Mouse (Mus musculus): ENCODE measurements around the gene Gm42417.

The Gm42417 gene

DNA sequence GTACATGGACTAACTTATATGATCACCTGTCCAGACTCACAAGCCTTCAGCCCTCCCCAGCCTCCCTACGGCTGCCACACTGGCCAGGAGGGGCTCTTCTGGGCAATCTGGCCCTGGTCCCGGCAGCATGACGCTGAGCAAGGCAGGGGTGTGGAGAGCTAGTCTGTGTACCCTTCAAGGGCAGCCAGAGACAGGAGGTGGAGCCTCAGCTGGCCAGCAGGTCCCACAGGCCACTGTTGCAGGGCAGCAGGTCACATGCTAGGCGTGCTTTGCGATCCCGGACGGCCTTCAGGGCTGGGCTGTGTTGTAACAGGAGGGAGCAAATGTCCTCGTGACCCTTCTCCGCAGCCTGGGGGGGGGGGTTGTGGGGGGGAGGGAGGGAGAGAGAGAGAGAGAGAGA, at the start of gene Gm42417:
Gene Gm42417, minus strand, starts transcription at position 244 of the 400 bp plus-strand sequence.
- DNase-seq: no peak

DNA sequence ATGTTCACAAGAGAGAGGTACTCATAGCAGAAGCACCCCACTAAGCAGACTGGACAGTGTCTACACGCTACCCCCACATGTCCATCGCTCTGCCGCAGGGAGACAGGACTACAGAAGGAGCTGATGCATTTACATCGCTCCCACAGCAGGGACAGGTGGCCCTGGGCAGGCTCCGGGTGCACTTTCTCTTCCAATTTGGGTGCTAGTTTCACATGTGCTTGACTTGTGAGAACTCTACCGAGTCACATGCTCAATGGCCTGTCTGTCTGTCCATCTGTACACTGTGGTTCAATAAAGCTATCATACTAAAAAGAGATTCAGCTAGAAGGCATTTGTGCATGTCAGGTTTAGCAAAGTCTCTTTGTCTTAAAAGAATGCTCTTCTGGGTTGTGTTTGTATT, 48.6 kb upstream of the Gm42417 start:
- DNase-seq: no peak

DNA sequence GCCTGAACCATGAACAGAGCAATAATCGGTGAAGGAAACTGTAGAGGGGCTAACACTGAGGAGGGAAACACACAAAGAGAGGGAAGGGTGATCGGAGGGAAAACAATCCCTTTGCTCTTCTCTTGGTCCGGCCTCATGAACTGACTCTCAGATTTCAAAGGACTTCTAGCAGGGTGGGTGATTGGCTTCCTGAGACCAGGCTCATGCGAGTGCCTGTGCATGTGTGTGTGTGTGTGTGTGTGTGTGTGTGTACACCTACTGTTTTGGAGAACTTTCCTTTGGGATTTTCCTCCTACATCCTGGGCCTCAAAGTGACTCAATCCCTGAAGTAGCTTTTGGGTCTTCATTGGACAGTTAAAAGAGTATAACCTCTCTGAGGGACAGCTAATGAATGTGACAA, 47.1 kb upstream of the Gm42417 start:
- no peak for DNase-seq

DNA sequence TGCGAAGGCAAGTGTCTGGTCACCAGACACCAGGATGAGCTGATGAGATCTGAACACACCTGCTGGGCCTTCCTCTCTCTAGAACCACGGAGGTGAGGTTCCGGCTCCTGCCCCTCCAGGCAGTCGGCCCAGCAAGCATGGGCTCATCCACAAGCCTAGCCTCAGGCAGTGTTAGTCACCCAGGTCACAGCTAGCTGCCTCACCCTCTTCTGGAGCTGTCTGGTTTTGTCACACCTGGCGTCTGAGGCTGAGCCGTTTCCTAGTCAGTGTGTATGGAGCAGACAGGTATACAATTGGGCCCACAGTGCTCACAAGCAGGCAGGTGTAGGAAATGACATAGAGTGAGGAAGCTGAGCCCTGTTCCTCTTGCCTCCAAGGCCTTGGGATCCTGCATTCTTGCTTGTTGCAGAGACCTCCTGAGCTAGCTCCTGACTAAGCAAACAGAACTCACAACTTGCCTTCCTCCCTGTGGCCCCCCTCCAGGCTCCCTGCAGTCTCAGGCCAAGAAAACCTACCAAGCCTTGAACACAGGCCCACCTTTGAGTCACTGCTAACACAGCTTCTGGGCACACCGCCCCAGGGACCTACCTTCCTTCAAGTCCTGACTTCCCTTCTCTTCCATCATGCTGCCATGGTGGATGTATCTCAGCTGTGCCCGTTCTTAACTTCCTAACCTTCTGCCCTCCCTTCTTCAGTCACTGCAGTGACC, 44.3 kb upstream of the Gm42417 start:
- no peak for DNase-seq

GRCm38 (mm10) chr1:36582211-36582610, 43.0 kb upstream of the Gm42417 start:
- DNase-seq: no peak

DNA sequence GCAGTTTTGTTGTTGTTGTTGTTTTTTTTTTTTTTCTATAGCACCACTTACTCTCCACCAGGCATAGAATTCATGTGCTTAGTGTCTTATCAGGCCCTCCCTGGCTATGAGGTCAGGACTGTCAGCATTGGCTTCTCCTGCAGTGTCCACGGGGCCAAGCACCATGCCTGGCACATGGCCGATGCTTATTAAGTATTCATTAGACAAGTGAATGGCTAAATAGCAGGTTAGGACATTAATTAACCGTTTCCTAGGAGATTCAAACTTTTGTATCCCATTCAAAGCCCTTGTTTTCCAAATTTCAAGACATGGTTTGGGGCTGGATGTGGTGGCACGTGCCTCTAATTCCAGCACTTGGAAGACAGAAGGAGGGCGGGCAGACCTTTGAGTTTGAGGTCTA, 42.0 kb upstream of the Gm42417 start:
- no peak for DNase-seq

GRCm38 (mm10) chr1:36580384-36581207, 41.4 kb upstream of the Gm42417 start:
- no peak for DNase-seq

DNA sequence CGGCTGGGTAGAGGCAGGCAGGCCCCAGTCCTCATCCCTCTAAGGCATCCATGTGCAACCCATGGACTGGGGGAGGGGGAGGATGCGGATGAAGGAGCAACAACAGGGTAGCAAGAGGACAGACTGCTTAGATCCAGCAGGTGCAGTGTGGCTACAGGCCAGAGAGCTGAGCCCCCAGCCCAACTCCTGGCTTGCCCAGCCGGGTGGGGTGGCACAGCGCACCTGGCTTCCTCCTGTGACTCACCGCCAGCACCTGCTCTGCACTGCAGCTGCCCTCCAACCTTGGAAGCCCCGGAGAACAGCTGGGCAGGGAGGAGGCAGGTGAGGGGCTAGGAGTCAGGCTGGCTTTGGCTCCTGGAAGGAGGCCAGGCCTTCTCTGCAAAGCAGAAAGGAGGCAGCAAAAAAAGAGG, 40.8 kb upstream of the Gm42417 start:
- DNase-seq: no peak

GRCm38 (mm10) chr1:36576991-36577675, 37.9 kb upstream of the Gm42417 start:
- DNase-seq: no peak

DNA sequence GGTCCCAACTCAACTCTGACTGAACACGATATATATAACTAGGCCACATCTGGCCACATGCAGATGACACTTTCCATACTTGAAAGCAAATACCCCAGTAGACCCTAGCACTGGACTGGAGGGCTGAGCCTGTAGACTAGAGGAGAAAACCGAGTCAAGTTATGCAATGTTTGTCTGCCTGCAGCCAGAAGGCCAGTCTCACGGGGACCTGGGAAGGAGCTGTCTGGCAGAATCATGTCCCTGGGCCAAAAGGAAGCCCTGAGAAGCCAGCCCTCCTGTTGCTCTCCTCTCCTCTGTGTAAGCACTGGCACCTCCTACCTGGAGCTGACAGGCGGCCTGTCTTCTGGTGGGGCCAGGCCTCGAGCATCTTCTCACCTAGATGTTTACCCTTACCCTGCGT, 36.1 kb upstream of the Gm42417 start:
- DNase-seq: no peak

- DNase-seq: no peak
Observed at GRCm38 (mm10) chr1:36574196-36574955, 35.1 kb upstream of the Gm42417 start.

GRCm38 (mm10) chr1:36573524-36573923, 34.3 kb upstream of the Gm42417 start:
- DNase-seq: no peak

- no peak for DNase-seq
Observed at GRCm38 (mm10) chr1:36572709-36573108, 33.5 kb upstream of the Gm42417 start.

- no peak for DNase-seq
Observed at GRCm38 (mm10) chr1:36572140-36572700, 33.0 kb upstream of the Gm42417 start.

DNA sequence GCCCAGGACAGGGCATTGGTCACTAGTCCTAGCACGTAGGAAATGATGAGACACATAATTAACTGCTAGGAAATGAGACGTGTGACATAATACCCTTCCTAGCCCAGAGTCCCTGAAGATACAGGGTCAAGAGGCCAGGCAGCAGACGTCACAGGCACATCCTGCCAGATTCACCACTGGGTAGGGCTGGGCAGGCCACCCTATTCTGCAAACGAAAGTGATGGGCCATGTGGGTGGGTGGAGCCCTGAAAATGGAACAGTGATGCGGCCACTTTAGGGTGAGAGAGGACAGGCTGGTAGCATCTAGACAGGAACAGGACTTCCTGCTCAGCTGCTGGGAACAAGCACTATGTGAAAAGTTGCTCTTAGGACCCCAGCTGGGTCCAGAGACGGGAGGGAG, 32.4 kb upstream of the Gm42417 start:
- DNase-seq: no peak

DNA sequence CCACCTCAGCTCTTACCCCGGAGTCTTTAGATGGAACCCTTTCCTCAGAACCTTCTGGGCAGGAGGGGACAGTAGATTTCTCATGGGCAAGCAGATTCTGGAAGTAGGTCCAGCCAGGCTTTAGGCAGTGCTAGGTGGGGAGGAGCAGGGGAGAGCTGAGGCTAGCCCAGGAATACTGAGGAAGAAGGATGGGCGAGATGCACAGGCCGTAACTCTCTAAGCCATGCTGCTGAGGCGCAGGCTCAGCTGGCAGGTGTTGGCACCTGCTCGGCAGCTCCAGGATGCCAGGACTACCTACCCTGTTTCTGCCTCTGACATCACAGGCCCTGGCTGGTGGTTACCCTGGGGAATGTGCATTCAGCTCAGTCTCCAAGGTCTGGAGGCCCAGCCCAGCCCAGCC, 31.1 kb upstream of the Gm42417 start:
- DNase-seq: no peak

- DNase-seq: no peak
Observed at GRCm38 (mm10) chr1:36569694-36570276, 30.6 kb upstream of the Gm42417 start.

- DNase-seq: no peak
Observed at GRCm38 (mm10) chr1:36568776-36569175, 29.5 kb upstream of the Gm42417 start.

DNA sequence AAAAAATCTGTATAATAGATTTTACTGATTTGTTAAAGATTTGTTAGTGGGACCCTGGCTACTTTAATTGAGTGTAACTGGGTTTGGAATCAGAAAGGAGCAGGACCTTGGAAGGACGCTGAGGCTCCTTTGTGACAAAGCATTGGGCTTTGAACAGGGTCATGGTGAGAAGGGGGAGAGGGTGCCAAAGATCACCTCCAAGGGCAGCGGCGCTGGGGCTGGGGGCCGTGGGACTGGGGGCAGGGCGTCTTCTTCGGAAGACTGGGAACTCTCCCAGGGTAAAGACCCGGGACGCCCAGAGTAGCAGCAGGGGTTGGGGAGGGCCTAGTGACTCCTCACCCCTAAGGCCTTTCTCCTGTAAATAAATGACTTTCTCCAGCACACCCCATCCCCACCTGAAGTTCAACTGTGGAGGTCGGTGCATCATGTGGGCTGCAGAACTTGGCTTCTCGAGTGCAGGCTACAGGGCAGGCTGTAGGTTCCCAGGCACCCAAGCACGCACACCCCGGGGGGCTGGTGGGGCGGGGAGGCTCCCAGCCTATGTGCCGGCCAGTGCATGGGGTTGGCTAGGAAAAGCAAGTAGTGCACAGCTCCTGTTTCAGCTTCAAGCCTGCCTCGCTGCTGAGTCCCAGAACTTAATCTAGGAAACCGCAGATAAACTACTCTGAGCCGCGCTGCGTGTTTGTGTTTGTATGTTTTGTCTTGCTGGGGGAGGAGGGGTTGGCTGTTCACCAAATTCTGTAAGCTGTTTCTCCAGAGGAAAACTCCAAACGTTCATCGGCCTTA, 28.8 kb upstream of the Gm42417 start:
- DNase-seq: no peak

- DNase-seq: no peak
Observed at GRCm38 (mm10) chr1:36566425-36566824, 27.2 kb upstream of the Gm42417 start.

- no peak for DNase-seq
Observed at GRCm38 (mm10) chr1:36564101-36564500, 24.9 kb upstream of the Gm42417 start.
